Mouse (Mus musculus): ENCODE data around the gene Myl10. TPM values are rescaled to one million over a fixed set of nuclear protein-coding genes. Genes with fewer than 3 reads are reported as not detected.
"Not testable (repeated sequence)": the region's sequence is repeated elsewhere in the genome, so short reads cannot be mapped to it uniquely, and the experiment has no call there.

The Myl10 gene
- polyA plus RNA-seq (2016; fragmentation: Nextera tagmentation; extraction: Ambion mirVana), result not detected in 2 replicates

DNA sequence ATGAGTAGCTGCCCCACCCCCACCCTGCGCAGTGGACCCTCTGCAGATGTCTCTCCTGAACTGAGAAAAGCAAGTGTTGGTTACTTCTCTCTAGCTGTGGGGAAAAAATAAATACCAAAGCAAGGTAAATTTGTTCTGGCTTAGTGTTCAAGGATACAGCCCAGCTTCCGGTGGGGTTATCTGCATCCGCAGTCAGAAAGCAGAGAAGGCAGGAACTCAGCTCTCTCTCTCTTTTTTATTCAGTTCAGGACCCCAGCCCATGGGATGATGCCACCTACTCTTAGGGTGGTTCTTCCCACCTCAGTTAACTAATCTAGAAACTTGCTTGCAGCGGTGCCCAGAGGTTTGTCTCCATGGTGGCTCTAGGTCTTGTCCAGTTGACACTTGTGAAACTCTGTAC, at the start of gene Myl10:
Gene Myl10, plus strand, starts transcription at position 363 of the 400 bp plus-strand sequence.
- Histone ChIP-seq H3K27me3 (replicated peaks) (peaks cover 16% of the 10 kb centered on the region; the same call in 1 of the 2 replicates), H3K9me3 (replicated peaks) (no peaks in the 10 kb centered on the region), H3K4me1 (replicated peaks) (no peaks in the 10 kb centered on the region), H3K36me3 (no peaks in the 10 kb centered on the region), H3K9ac (no peak within 1 kb of the TSS), H3K4me2 (no peak within 1 kb of the TSS), H3K4me3 (no peak within 1 kb of the TSS), H3K27ac (ENCODE audit: poor library complexity, severe bottlenecking) (no peak within 1 kb of the TSS)
- 83% methylated on average over 4 of the region's 4 CpGs for WGBS
- no peak for ATAC-seq (ENCODE audit: insufficient number of reproducible peaks, low FRiP score)

- H3K9me3 ChIP-seq (replicated peaks), result peaks cover 3% of the 10 kb centered on the region
- ATAC-seq (ENCODE audit: insufficient number of reproducible peaks, low FRiP score), result no peak
These were observed 46.1 kb upstream of the Myl10 start for GRCm38 (mm10) chr5:136646731-136647328.

GRCm38 (mm10) chr5:136649071-136649470, 43.9 kb upstream of the Myl10 start:
- H3K4me3 ChIP-seq, result no peak overlapping the region
- H3K4me2 ChIP-seq, result no peak overlapping the region
- H3K36me3 ChIP-seq, result no peaks in the 10 kb centered on the region
- peaks cover 3% of the 10 kb centered on the region for H3K9me3 ChIP-seq (replicated peaks)
- ATAC-seq (ENCODE audit: insufficient number of reproducible peaks, low FRiP score), result no peak
- H3K9ac ChIP-seq, result no peak overlapping the region
- no peak overlapping the region for H3K27ac ChIP-seq (ENCODE audit: poor library complexity, severe bottlenecking)
- 70% methylated on average over 5 of the region's 5 CpGs for WGBS
- no peaks in the 10 kb centered on the region for H3K4me1 ChIP-seq (replicated peaks)
- H3K27me3 ChIP-seq (replicated peaks), result no peaks in the 10 kb centered on the region; the same call in 1 of the 2 replicates

More at GRCm38 (mm10) chr5:136646731-136647328, 46.1 kb upstream of the Myl10 start:
- H3K4me3 ChIP-seq, result no peak overlapping the region
- no peak overlapping the region for H3K27ac ChIP-seq (ENCODE audit: poor library complexity, severe bottlenecking)
- H3K36me3 ChIP-seq, result no peaks in the 10 kb centered on the region
- no peak overlapping the region for H3K9ac ChIP-seq
- 76% methylated on average over 4 of the region's 4 CpGs for WGBS
- H3K27me3 ChIP-seq (replicated peaks), result no peaks in the 10 kb centered on the region; the same call in 1 of the 2 replicates
- H3K4me1 ChIP-seq (replicated peaks), result no peaks in the 10 kb centered on the region
- H3K4me2 ChIP-seq, result no peak overlapping the region

DNA sequence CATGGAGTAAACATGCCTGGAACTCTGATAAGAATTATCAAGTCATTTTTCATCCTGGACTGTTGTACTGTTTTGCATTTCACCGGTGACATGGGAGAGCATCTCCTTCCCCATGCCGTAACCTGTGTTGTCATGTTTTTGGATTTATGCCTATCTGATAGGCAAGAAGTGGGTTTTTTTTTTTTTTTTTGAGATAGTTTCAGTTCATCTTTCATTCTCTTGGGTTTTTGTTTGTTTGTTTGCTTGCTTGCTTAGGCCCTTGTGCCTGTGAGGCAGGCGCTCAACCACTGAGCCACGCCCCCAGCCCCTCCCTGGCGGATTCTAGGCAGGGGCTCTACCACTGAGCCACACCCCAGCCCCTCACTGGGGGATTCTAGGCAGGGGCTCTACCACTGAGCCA, 43.3 kb upstream of the Myl10 start:
- no peak for ATAC-seq (ENCODE audit: insufficient number of reproducible peaks, low FRiP score)
- H3K36me3 ChIP-seq, result no peaks in the 10 kb centered on the region
- no peak overlapping the region for H3K9ac ChIP-seq
- no peak overlapping the region for H3K4me2 ChIP-seq
- no peak overlapping the region for H3K27ac ChIP-seq (ENCODE audit: poor library complexity, severe bottlenecking)
- peaks cover 3% of the 10 kb centered on the region for H3K9me3 ChIP-seq (replicated peaks)
- no peaks in the 10 kb centered on the region for H3K4me1 ChIP-seq (replicated peaks)
- WGBS, result 87% methylated on average over 5 of the region's 5 CpGs
- H3K27me3 ChIP-seq (replicated peaks), result no peaks in the 10 kb centered on the region; the same call in 1 of the 2 replicates
- H3K4me3 ChIP-seq, result no peak overlapping the region

DNA sequence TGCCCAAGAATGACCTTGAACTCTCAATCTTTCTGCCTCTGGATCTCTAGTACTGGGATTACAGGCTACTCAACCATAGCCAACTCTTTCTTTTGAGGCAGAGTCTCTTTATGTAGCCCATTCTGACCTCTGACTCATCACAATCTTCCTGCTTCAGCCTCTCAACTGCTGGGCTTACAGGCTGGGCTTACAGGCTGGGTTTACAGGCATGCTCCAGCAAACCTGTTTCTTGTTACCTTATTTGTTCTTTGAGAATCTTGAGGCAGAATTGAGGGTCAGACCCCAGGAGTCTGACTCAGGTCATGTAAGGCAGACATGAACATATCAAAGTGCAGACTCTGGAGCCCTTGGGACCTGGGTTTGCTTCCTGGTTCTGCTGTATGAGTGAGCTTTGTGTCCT, 38.5 kb upstream of the Myl10 start:
- no peaks in the 10 kb centered on the region for H3K27me3 ChIP-seq (replicated peaks)
- no peaks in the 10 kb centered on the region for H3K4me1 ChIP-seq (replicated peaks)
- H3K27ac ChIP-seq (ENCODE audit: poor library complexity, severe bottlenecking), result no peak overlapping the region
- H3K9ac ChIP-seq, result no peak overlapping the region
- ATAC-seq (ENCODE audit: insufficient number of reproducible peaks, low FRiP score), result no peak
- no peak overlapping the region for H3K4me2 ChIP-seq
- no peak overlapping the region for H3K4me3 ChIP-seq
- no peaks in the 10 kb centered on the region for H3K36me3 ChIP-seq
- H3K9me3 ChIP-seq (replicated peaks), result peaks cover 3% of the 10 kb centered on the region

DNA sequence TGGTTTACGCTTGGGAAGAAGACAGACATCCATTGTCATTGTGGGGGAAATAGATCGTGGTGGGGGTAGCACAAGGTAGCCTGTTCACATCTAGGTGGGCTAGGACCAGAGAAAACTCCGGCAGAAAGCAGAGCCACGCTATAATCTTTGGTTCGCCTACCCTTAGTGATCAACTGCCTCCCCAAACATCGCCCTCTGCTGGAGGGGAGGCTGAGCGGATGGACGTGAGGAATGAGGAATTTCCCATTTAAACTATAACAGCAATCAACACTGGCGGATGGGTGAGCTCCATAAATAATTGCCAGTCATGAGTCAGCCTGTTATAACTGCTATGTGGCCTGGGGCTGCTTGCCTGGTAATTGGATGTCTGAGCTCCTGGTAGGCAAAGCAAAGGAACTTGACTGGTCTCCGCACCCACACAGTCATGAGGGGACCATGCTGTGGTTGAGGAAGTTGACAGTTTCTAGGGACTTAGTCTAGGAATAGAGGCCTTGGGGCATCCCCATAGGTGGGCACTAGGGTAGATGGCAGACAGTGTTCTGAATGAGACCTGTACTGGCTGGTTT, 36.0 kb upstream of the Myl10 start:
- peaks cover 6% of the 10 kb centered on the region; the same call in 1 of the 2 replicates for H3K27me3 ChIP-seq (replicated peaks)
- H3K27ac ChIP-seq (ENCODE audit: poor library complexity, severe bottlenecking), result no peak overlapping the region
- H3K36me3 ChIP-seq, result no peaks in the 10 kb centered on the region
- no peaks in the 10 kb centered on the region for H3K4me1 ChIP-seq (replicated peaks)
- no peak overlapping the region for H3K4me3 ChIP-seq
- no peak overlapping the region for H3K4me2 ChIP-seq
- H3K9ac ChIP-seq, result no peak overlapping the region
- no peaks in the 10 kb centered on the region for H3K9me3 ChIP-seq (replicated peaks)
- no peak for ATAC-seq (ENCODE audit: insufficient number of reproducible peaks, low FRiP score)
- 71% methylated on average over 10 of the region's 10 CpGs for WGBS

- not testable (repeated sequence) for H3K9ac ChIP-seq; H3K36me3 ChIP-seq; H3K4me2 ChIP-seq; H3K9me3 ChIP-seq (replicated peaks); H3K27ac ChIP-seq (ENCODE audit: poor library complexity, severe bottlenecking); H3K4me3 ChIP-seq; H3K4me1 ChIP-seq (replicated peaks); ATAC-seq (ENCODE audit: insufficient number of reproducible peaks, low FRiP score)
- 66% methylated on average over 5 of the region's 5 CpGs for WGBS
- H3K27me3 ChIP-seq (replicated peaks), result peaks cover 19% of the 10 kb centered on the region; the same call in 1 of the 2 replicates
These were observed 32.2 kb upstream of the Myl10 start for GRCm38 (mm10) chr5:136660721-136661120.

- H3K36me3 ChIP-seq, result no peaks in the 10 kb centered on the region
- no peak overlapping the region for H3K9ac ChIP-seq
- WGBS, result 79% methylated on average over 10 of the region's 10 CpGs
- no peaks in the 10 kb centered on the region for H3K9me3 ChIP-seq (replicated peaks)
- H3K4me3 ChIP-seq, result no peak overlapping the region
- no peak for ATAC-seq (ENCODE audit: insufficient number of reproducible peaks, low FRiP score)
- H3K27me3 ChIP-seq (replicated peaks), result peaks cover 28% of the 10 kb centered on the region; the same call in 1 of the 2 replicates
- H3K27ac ChIP-seq (ENCODE audit: poor library complexity, severe bottlenecking), result no peak overlapping the region
- H3K4me2 ChIP-seq, result no peak overlapping the region
- H3K4me1 ChIP-seq (replicated peaks), result no peaks in the 10 kb centered on the region
These were observed 30.7 kb upstream of the Myl10 start for GRCm38 (mm10) chr5:136662281-136662680.

GRCm38 (mm10) chr5:136662822-136663221, 30.1 kb upstream of the Myl10 start:
- H3K27me3 ChIP-seq (replicated peaks), result peaks cover 28% of the 10 kb centered on the region; the same call in 1 of the 2 replicates
- no peaks in the 10 kb centered on the region for H3K4me1 ChIP-seq (replicated peaks)
- no peak for ATAC-seq (ENCODE audit: insufficient number of reproducible peaks, low FRiP score)
- H3K9me3 ChIP-seq (replicated peaks), result no peaks in the 10 kb centered on the region
- no peak overlapping the region for H3K4me3 ChIP-seq
- H3K27ac ChIP-seq (ENCODE audit: poor library complexity, severe bottlenecking), result no peak overlapping the region
- H3K9ac ChIP-seq, result no peak overlapping the region
- H3K4me2 ChIP-seq, result no peak overlapping the region
- H3K36me3 ChIP-seq, result no peaks in the 10 kb centered on the region
- WGBS, result 38% methylated on average over 1 of the region's 1 CpGs

GRCm38 (mm10) chr5:136664497-136664896, 28.4 kb upstream of the Myl10 start:
- no peak overlapping the region for H3K4me2 ChIP-seq
- H3K4me1 ChIP-seq (replicated peaks), result 0 out of 2 replicates have a peak, but pooled peaks cover under 1% of the 10 kb centered on the region
- H3K9me3 ChIP-seq (replicated peaks), result no peaks in the 10 kb centered on the region
- H3K4me3 ChIP-seq, result no peak overlapping the region
- no peaks in the 10 kb centered on the region for H3K36me3 ChIP-seq
- 4% methylated on average over 9 of the region's 9 CpGs for WGBS
- peaks cover 28% of the 10 kb centered on the region; the same call in 1 of the 2 replicates for H3K27me3 ChIP-seq (replicated peaks)
- no peak overlapping the region for H3K9ac ChIP-seq
- no peak overlapping the region for H3K27ac ChIP-seq (ENCODE audit: poor library complexity, severe bottlenecking)
- no peak for ATAC-seq (ENCODE audit: insufficient number of reproducible peaks, low FRiP score)

DNA sequence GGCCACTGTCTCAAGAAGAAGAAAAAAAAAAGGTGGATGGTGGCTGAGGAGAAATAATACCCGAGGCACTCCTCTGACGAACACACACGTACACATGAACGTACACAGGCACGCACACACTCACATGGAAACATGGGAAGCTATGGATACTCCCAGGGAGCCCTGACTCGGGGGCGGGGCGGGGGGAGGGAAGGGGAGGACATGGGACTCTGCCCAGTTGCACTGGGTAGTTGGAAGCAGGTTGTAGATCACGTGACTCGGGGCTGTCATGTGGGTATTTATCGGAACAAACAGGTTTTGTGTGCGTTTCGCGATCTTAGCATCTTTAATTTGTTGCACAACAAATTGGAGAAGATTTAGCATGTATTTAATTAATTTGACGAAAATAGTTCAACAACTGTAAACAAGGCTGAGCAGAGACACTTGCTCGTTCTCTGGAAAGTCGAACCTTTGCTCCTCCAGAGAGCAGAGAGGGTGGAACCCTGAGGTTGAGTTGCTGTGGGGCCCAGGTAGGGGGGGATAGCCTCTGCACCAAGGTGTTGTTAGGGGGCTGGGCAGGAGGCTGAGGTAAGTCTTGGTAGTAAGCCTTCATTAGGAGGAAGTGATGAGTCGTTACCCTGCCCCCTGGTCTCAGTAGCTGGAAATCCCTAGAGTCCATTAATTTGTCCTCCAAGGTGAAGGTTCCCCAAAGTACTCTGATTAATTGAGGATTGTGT, 16.5 kb upstream of the Myl10 start:
- Histone ChIP-seq H3K9ac (no peak overlapping the region), H3K36me3 (no peaks in the 10 kb centered on the region), H3K4me2 (no peak overlapping the region), H3K27me3 (replicated peaks) (peaks cover 7% of the 10 kb centered on the region; the same call in 1 of the 2 replicates), H3K4me3 (no peak overlapping the region), H3K27ac (ENCODE audit: poor library complexity, severe bottlenecking) (no peak overlapping the region), H3K9me3 (replicated peaks) (peaks cover 10% of the 10 kb centered on the region; the same call in 1 of the 2 replicates), H3K4me1 (replicated peaks) (no peaks in the 10 kb centered on the region)
- 79% methylated on average over 18 of the region's 18 CpGs for WGBS
- ATAC-seq (ENCODE audit: insufficient number of reproducible peaks, low FRiP score), result no peak
